Mouse (Mus musculus) cerebellum, adult 2 months (tissue): ENCODE results near the gene Rfc1.

Experiments used
- CTCF ChIP-seq: fragments of 200-500 bp; IDR thresholded peaks from 2 replicates; pipeline ENCODE4 v1.5.1; 2011; ENCODE audit warnings: low read depth, mild to moderate bottlenecking, control low read depth, low read length, moderate library complexity, borderline replicate concordance; ENCODE audit not compliant: insufficient read depth
- POLR2A ChIP-seq: fragments of 200-500 bp; IDR thresholded peaks from 2 replicates; pipeline ENCODE4 v1.6.1; 2011; ENCODE audit warnings: low read length, control low read depth, borderline replicate concordance; ENCODE audit not compliant: insufficient read depth

- TF ChIP-seq CTCF: no peak
- no peak for TF ChIP-seq POLR2A
Observed at GRCm38 (mm10) chr5:65319176-65319575, 16.3 kb downstream of the Rfc1 start.
